Mouse (Mus musculus) forebrain, embryonic 12.5 days (tissue): ENCODE results near the gene Frmd4a. TPM values are rescaled to one million over a fixed set of nuclear protein-coding genes. Genes with fewer than 3 reads are reported as not detected.

Experiments
- ATAC-seq: fragments of 200-750 bp; cut with Nextera tagmentation; 2 replicates; pipeline ENCODE4 v1.8.0; 2017; ENCODE audit warnings: moderate TSS enrichment; ENCODE audit not compliant: low FRiP score
- H3K27ac ChIP-seq: fragments of 300-500 bp; sonication (generic); 2 replicates; pipeline ENCODE4 v1.5.1; 2016; ENCODE audit warnings: mild to moderate bottlenecking
- H3K27me3 ChIP-seq: fragments of 300-500 bp; sonication (generic); 2 replicates; pipeline ENCODE4 v1.6.1; 2016; ENCODE audit warnings: mild to moderate bottlenecking
- H3K36me3 ChIP-seq: fragments of 300-500 bp; sonication (generic); replicated peaks from 2 replicates; pipeline ENCODE4 v1.6.1; 2016; ENCODE audit warnings: mild to moderate bottlenecking
- H3K4me1 ChIP-seq: fragments of 300-500 bp; sonication (generic); 2 replicates; pipeline ENCODE4 v1.6.1; 2016
- H3K4me2 ChIP-seq: fragments of 300-500 bp; sonication (generic); 2 replicates; pipeline ENCODE4 v1.6.1; 2016; ENCODE audit warnings: mild to moderate bottlenecking, moderate library complexity
- H3K4me3 ChIP-seq: fragments of 300-500 bp; sonication (generic); replicated peaks from 2 replicates; pipeline ENCODE4 v1.5.1; 2016; ENCODE audit warnings: mild to moderate bottlenecking
- H3K9ac ChIP-seq: fragments of 300-500 bp; sonication (generic); 2 replicates; pipeline ENCODE4 v1.6.1; 2016; ENCODE audit warnings: mild to moderate bottlenecking
- H3K9me3 ChIP-seq: fragments of 300-500 bp; sonication (generic); 2 replicates; pipeline ENCODE4 v1.6.1; 2016
- WGBS: fragments of 180-500 bp; shearing (Covaris S2); methylation state at CpG from one replicate; pipeline ENCODE4 v1.1.7; 2016; 5-methylcytosine and 5-hydroxymethylcytosine counted together
- polyA plus RNA-seq: library from polyadenylated mRNA; unstranded; fragments of >200 nt; fragmentation: Nextera tagmentation; extraction: Ambion mirVana; gene quantifications from 2 replicates; pipeline ENCODE4 v1.2.1, GENCODE M21; 2016

Frmd4a gene
- polyA plus RNA-seq, 1 experiment from 2014 or later = 51.3 TPM

DNA sequence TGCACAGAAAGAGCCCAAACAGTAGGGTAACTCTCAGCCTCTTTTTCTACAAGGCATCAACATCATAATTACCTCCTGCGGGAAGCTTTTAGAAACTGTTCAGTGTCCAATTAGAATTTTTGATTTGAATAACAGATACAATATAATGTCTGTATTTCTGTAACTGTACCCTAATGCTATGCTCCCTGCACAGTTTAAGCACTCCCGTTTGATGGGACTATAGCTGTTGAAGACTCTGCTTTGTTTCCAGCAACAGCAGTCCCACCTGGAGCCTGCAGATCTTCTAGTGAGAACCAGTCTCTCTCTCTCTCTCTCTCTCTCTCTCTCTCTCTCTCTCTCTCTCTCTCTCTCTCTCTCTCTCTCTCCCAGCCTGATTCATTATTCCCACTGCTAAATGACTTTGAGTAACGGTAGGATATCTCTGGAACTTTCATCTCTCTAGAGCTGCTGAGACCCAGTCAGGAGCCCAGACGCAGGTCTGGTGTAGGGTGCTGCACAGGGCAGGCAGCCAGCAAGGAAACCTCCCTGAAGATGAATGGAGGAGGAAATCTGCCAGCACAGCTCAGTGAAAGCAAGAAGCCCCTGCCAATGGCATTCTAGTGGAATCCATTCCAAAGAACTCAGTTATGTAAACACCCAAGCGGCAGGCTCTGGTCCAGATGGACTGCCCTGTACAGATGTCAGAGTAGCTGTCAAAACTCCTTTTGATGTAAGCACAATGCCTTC lies 395.5 kb downstream of the Frmd4a start:
- Histone ChIP-seq H3K27ac (peak overlapping the region; percentile 42; the same call in 1 of the 2 replicates), H3K27me3 (no peaks in the 10 kb centered on the region), H3K36me3 (no peaks in the 10 kb centered on the region), H3K4me1 (peaks cover 38% of the 10 kb centered on the region), H3K9me3 (no peaks in the 10 kb centered on the region), H3K9ac (no peak overlapping the region), H3K4me2 (no peak overlapping the region), H3K4me3 (no peak overlapping the region)
- 51% methylated on average over 5 of the region's 5 CpGs for WGBS
- no peak for ATAC-seq

DNA sequence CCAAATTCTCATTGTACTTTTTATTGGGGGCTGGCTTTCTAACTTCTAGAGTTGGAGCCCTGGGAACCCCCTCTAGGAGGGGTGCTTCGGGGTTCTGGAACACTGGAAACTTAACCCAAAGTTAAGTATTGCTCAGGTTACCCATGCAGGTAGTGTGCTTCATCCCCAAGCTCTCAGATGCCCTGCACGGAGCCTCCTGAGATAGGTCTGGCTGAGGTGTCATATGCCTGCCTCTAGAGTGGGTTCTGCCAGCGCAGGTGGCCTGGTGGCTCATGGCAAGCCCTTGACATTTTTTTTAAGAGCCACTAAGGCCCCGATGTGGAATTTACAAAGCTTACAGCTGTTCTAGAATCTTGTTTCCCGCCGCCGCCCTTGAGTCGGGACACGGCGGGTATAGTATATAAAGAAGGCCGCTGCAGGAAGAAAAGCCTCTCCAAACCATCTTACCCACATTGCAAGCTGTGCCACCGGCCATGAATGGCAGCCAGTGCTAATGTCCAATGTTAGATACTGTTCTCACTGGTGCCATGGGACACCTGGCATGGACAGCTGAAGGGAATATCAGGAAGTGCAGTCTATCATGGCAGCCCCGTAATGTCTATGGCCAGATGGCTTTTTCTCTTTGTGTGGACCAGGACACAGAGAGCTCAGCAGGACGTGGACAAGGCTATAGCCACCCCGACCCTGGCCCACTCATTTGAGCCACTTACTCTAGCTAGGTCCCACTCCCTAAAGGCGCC lies 396.2 kb downstream of the Frmd4a start:
- no peak overlapping the region for H3K27ac ChIP-seq
- no peaks in the 10 kb centered on the region for H3K27me3 ChIP-seq
- H3K4me3 ChIP-seq = no peak overlapping the region
- no peaks in the 10 kb centered on the region for H3K36me3 ChIP-seq
- H3K4me1 ChIP-seq = peaks cover 38% of the 10 kb centered on the region
- no peak overlapping the region for H3K4me2 ChIP-seq
- WGBS = 91% methylated on average over 16 of the region's 16 CpGs
- H3K9me3 ChIP-seq = no peaks in the 10 kb centered on the region
- no peak overlapping the region for H3K9ac ChIP-seq
- no peak for ATAC-seq

DNA sequence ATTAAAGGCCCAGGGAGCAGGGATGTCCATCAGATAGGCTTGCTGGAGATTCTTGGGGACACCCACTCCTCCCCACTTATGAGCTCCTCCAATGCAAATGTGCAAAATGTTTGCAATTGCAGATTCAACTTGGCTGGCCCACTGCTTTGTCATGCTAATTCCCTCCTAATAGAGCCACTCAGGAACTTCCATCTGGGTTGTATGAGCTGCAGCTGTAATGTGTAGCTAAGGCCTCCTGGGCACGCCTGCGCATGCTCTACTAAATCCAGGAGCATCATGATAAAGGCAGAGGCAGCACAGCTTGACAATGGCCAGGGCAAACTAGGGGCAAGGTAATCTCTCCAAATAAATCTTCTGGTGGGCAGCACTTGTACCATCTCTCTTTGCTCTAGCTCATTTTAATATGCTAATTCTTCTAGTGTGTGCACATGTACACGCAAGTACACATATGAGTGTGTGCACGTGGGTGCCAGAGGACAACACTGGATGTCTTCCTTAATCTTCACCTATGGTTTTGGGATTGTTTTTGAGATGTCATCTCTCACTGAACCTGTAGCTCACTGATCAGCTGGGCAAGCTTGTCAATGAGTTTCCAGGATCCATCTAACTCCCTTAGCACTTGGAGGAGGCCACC lies 403.3 kb downstream of the Frmd4a start:
- H3K4me3 ChIP-seq = no peak overlapping the region
- H3K9ac ChIP-seq = no peak overlapping the region
- H3K27ac ChIP-seq = peak overlapping the region; percentile 66; the same call in 1 of the 2 replicates
- H3K9me3 ChIP-seq = no peaks in the 10 kb centered on the region
- H3K27me3 ChIP-seq = no peaks in the 10 kb centered on the region
- no peaks in the 10 kb centered on the region for H3K36me3 ChIP-seq
- H3K4me2 ChIP-seq = peak overlapping the region; percentile 13; the same call in 1 of the 2 replicates
- peaks cover 21% of the 10 kb centered on the region for H3K4me1 ChIP-seq
- 62% methylated on average over 4 of the region's 4 CpGs for WGBS
- ATAC-seq = peak; percentile 92

DNA sequence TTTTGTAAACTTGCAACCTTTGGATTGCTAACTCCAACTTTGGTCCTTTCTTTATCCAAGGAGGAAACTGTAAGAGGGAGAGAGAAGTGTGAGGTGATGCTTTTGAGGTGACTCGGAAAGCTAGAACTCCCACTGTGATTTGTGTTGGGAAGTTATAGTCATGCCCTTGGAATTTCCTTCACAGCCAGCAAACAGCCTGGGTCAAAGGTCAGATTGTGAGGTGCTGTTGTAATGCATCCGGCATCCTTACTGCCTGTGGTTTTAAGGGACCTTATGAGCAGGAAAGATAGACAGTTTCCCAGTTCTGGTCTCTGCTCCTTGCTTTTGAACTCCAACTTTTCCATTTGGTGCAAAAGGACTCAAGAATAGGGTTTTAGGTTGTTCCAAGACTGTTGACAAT lies 404.2 kb downstream of the Frmd4a start:
- H3K4me2 ChIP-seq = no peak overlapping the region
- no peak for ATAC-seq
- WGBS = 76% methylated on average over 2 of the region's 2 CpGs
- H3K4me3 ChIP-seq = no peak overlapping the region
- no peaks in the 10 kb centered on the region for H3K27me3 ChIP-seq
- H3K9ac ChIP-seq = no peak overlapping the region
- H3K4me1 ChIP-seq = peaks cover 21% of the 10 kb centered on the region
- H3K36me3 ChIP-seq = no peaks in the 10 kb centered on the region
- H3K27ac ChIP-seq = peak overlapping the region; percentile 66; the same call in 1 of the 2 replicates
- H3K9me3 ChIP-seq = no peaks in the 10 kb centered on the region

DNA sequence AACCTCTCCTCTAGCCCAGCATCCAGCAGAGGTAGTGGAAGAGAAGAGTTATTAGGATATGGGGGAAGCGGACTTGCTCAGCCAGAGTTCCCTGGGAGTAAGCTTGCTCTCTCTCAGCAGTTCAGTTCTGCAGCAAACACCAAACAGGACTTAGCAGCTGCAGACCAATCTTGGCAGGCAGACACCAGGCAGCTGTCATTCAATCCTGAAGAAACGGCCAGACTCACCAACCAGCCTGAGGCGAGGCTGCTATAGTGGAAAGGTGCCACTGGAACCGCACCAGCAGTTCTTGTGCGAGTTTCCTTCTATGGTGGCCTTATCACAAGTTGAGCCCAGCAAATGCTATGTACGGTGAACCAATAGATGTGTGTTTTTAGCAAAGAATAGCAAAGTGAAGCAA lies 406.4 kb downstream of the Frmd4a start:
- no peaks in the 10 kb centered on the region for H3K36me3 ChIP-seq

DNA sequence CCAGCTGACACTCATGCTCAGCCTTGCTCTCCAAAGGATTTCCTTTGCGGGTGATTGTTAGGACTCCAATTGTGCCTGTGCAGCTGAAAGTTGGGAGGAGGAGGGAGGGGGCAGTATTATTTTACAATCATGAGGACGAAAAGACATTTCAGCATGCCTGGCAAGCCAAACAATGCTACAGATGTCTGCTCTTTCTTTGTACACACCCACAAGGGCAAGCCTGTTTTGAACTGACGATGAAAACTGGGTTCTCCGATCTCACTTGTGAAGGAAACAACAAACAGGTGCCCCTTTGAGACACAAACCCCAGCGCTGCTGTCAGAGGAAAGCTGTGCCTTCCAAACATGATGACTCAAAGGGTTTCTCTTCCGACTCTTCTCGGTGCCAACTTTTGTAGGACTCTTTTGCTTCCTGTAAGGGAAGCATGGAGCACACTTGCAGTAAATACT lies 410.9 kb downstream of the Frmd4a start:
- Histone ChIP-seq H3K9ac (no peak overlapping the region), H3K9me3 (no peaks in the 10 kb centered on the region), H3K36me3 (peaks cover 5% of the 10 kb centered on the region; the same call in 1 of the 2 replicates), H3K27ac (no peak overlapping the region), H3K4me2 (no peak overlapping the region), H3K27me3 (no peaks in the 10 kb centered on the region), H3K4me1 (peaks cover 7% of the 10 kb centered on the region; the same call in 1 of the 2 replicates), H3K4me3 (no peak overlapping the region)
- ATAC-seq = no peak
- 56% methylated on average over 7 of the region's 7 CpGs for WGBS

More for the DNA sequence above, 406.4 kb downstream of the Frmd4a start:
- H3K4me2 ChIP-seq = no peak overlapping the region
- ATAC-seq = no peak
- no peaks in the 10 kb centered on the region for H3K9me3 ChIP-seq
- no peaks in the 10 kb centered on the region for H3K27me3 ChIP-seq
- WGBS = 89% methylated on average over 6 of the region's 6 CpGs
- H3K27ac ChIP-seq = no peak overlapping the region
- H3K4me1 ChIP-seq = peaks cover 21% of the 10 kb centered on the region
- no peak overlapping the region for H3K9ac ChIP-seq
- no peak overlapping the region for H3K4me3 ChIP-seq

DNA sequence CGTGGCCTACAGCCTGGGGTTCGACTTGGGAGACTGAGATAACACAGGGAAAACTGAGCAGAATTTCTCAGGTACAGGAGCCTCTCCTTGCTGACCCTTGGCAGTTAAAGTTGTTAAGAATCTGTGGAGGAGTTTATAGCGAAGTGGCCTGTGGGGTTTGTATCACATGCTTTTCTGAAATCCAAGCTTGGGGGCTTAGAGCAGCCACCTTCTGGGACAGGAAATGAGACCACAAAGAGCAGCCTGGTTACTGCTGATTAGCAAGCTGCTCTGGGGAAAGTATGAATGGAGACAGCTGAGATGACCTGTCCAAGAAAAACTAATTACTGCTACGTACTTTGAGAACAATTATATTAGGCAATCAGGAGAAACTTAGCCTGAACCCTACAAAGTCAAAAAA lies 415.6 kb downstream of the Frmd4a start:
- ATAC-seq = no peak
- Histone ChIP-seq H3K36me3 (peaks cover 14% of the 10 kb centered on the region; the same call in 1 of the 2 replicates), H3K4me2 (no peak overlapping the region), H3K4me1 (peaks cover 32% of the 10 kb centered on the region), H3K27ac (peak overlapping the region; percentile 59; the same call in 1 of the 2 replicates), H3K27me3 (no peaks in the 10 kb centered on the region), H3K4me3 (no peak overlapping the region), H3K9me3 (no peaks in the 10 kb centered on the region), H3K9ac (no peak overlapping the region)
- 36% methylated on average over 4 of the region's 4 CpGs for WGBS

DNA sequence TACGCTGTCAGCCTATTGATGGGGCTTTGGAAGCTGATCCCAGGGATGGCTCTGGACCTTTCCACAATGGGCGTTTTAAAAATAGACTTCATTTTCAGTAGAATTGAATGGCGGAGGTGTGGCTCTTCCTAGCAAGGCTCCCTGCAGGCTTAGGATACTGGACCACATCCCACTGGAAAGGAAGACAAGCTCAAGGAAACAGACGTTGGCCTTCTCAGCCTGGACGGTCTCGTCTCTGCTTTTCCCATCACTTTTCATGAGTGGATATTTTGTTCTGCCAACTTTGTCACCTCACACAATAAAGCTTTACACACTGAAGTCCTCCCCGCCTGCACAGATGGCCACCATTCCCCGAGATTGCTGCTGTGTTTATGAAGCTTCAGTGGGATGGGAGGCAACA lies 417.5 kb downstream of the Frmd4a start:
- no peak overlapping the region for H3K4me2 ChIP-seq
- peaks cover 40% of the 10 kb centered on the region for H3K4me1 ChIP-seq
- H3K9ac ChIP-seq = no peak overlapping the region
- ATAC-seq = no peak
- H3K9me3 ChIP-seq = no peaks in the 10 kb centered on the region
- no peaks in the 10 kb centered on the region for H3K27me3 ChIP-seq
- no peak overlapping the region for H3K27ac ChIP-seq
- 87% methylated on average over 8 of the region's 8 CpGs for WGBS
- peaks cover 14% of the 10 kb centered on the region; the same call in 1 of the 2 replicates for H3K36me3 ChIP-seq
- no peak overlapping the region for H3K4me3 ChIP-seq

DNA sequence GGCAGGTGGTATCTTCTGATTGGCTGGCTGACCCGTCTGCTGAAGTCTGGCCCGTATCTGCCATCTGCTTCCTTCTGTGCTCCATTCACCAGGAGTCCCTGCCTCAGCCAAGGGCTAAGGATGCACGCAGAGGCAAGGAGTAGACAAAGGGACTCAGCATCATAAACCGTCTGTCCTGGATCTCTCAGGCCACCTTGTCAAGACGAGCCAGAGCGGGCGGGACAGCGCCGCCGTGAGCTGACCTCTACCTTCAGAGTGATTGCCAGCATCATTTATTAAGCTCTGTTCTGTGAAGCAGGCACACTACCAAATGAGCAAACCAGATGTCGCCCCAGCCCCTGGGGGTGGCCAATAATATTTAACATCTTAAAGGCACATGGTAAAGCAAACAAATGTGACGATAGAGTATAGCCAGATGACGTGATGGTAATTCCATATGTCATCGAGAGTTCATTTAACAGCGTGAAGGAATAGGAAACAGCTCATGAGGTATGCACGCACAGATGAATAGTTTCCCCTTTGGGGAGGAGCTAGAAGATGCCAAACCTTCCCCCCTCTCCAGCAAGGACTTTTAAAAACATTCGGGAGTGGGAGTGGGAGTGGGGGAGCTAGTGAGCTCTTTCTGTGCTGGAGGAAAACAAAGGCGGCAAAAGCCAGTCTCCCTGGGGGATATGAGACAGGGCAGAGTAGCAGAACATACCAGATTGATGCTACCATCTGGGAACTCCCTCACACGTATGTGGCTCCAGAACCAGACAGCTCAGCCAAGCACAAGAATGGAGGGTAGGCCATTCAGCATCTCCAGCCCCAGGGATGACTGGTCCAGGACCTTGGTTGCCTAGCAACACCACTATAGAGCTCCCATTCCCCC lies 419.1 kb downstream of the Frmd4a start:
- no peaks in the 10 kb centered on the region for H3K9me3 ChIP-seq
- ATAC-seq = peak; percentile 79
- 0 out of 2 replicates have a peak overlapping the region, but pooled peaks have one; percentile 6 for H3K4me2 ChIP-seq
- WGBS = 61% methylated on average over 19 of the region's 19 CpGs
- H3K27me3 ChIP-seq = no peaks in the 10 kb centered on the region
- H3K9ac ChIP-seq = no peak overlapping the region
- H3K36me3 ChIP-seq = peaks cover 14% of the 10 kb centered on the region; the same call in 1 of the 2 replicates
- H3K4me1 ChIP-seq = peaks cover 50% of the 10 kb centered on the region
- no peak overlapping the region for H3K4me3 ChIP-seq
- peak overlapping the region; percentile 75 for H3K27ac ChIP-seq

DNA sequence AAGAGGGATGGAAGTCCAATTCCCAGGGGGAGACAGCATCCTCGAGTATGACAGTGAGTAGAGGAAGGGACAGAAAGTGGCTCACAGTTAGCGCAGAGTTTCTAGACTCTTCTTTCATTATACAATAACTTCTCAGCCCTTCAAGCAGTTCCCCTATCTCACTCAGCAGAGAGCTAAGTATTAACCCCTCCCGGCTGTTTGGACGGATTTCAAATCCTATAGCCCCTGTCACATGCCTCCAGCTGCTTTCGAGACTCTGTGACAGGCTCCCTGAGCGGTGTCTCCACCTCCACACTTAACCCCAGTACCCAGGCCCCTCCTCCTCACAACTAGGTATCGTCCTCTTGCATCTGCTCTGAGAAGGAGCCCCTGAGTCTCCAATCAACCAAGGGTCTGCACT lies 421.2 kb downstream of the Frmd4a start:
- WGBS = 64% methylated on average over 7 of the region's 7 CpGs
- Histone ChIP-seq H3K9ac (no peak overlapping the region), H3K36me3 (peaks cover 9% of the 10 kb centered on the region; the same call in 1 of the 2 replicates), H3K27me3 (no peaks in the 10 kb centered on the region), H3K4me3 (no peak overlapping the region), H3K4me2 (no peak overlapping the region), H3K4me1 (peaks cover 43% of the 10 kb centered on the region), H3K27ac (no peak overlapping the region), H3K9me3 (no peaks in the 10 kb centered on the region)
- no peak for ATAC-seq

DNA sequence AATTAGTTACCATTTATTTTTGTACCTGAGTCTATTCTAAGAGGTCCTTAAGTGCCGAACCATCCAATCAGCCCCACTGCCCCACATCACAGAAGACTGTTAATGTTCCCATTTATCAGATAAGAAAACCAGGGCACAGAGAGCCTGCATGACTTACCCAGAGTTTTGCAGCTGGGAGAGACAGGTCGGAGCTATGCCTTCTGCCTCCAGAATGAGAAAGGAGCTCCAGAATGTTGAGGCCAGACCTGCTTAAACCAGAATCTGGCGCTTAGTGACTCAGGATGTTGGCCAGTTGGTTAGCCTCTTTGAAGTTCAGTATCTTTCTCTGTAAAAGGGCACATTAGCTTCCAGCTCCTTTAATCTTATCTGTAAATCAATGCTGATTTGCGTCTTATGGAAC lies 422.4 kb downstream of the Frmd4a start:
- no peak overlapping the region for H3K4me2 ChIP-seq
- 92% methylated on average over 4 of the region's 4 CpGs for WGBS
- no peak overlapping the region for H3K9ac ChIP-seq
- H3K27ac ChIP-seq = no peak overlapping the region
- peaks cover 9% of the 10 kb centered on the region; the same call in 1 of the 2 replicates for H3K36me3 ChIP-seq
- ATAC-seq = no peak
- H3K4me1 ChIP-seq = peaks cover 43% of the 10 kb centered on the region
- no peaks in the 10 kb centered on the region for H3K9me3 ChIP-seq
- no peak overlapping the region for H3K4me3 ChIP-seq
- H3K27me3 ChIP-seq = no peaks in the 10 kb centered on the region
